Mouse (Mus musculus) liver, embryonic 14.5 days (tissue): ENCODE data around the gene Urad. TPM values are rescaled to one million over a fixed set of nuclear protein-coding genes. Genes with fewer than 3 reads are reported as not detected.

ENCODE experiments used
- ATAC-seq: fragments of 200-750 bp; cut with Nextera tagmentation; 2 replicates; pipeline ENCODE4 v1.8.0; 2017; ENCODE audit warnings: moderate number of reproducible peaks, mild to moderate bottlenecking, moderate library complexity; ENCODE audit not compliant: insufficient read depth
- DNase-seq, 3 experiments: peaks; one replicate each; pipeline ENCODE4 v3.0.0-alpha.2; 2012 to 2013; ENCODE audit warnings: low read depth in 3 of 3, low spot score in 3 of 3
- H3K27ac ChIP-seq: fragments of 300-500 bp; sonication (generic); 2 replicates; pipeline ENCODE4 v1.5.1; 2014; ENCODE audit warnings: moderate library complexity, mild to moderate bottlenecking, control low read depth, inconsistent platforms
- H3K27me3 ChIP-seq: fragments of 300-500 bp; sonication (generic); 2 replicates; pipeline ENCODE4 v1.6.1; 2014; ENCODE audit warnings: mild to moderate bottlenecking, low read length, moderate library complexity; ENCODE audit not compliant: control insufficient read depth, insufficient read depth
- H3K36me3 ChIP-seq: fragments of 300-500 bp; sonication (generic); replicated peaks from 2 replicates; pipeline ENCODE4 v1.6.1; 2014; ENCODE audit warnings: low read depth; ENCODE audit not compliant: control insufficient read depth, insufficient read depth
- H3K4me1 ChIP-seq, 2 experiments: fragments of 200-500 bp in 1 of 2; fragments of 300-500 bp in 1 of 2; sonication (generic) in 1 of 2; replicated peaks; 2 replicates each; pipeline ENCODE4 v1.6.1; 2012 to 2014; ENCODE audit warnings: antibody characterized with exemption in 1 of 2, inconsistent platforms in 1 of 2, low read length in 1 of 2; ENCODE audit not compliant: control insufficient read depth in 2 of 2, insufficient read depth in 2 of 2
- H3K4me2 ChIP-seq: fragments of 300-500 bp; sonication (generic); 2 replicates; pipeline ENCODE4 v1.6.1; 2014; ENCODE audit warnings: low read depth, mild to moderate bottlenecking, control low read depth, moderate library complexity
- H3K4me3 ChIP-seq, 2 experiments: fragments of 200-500 bp in 1 of 2; fragments of 300-500 bp in 1 of 2; sonication (generic) in 1 of 2; 2 replicates each; pipeline ENCODE4 v1.5.1; 2012 to 2014; ENCODE audit warnings: low read depth in 2 of 2, low read length in 2 of 2, mild to moderate bottlenecking in 2 of 2, control low read depth in 1 of 2, inconsistent platforms in 1 of 2, moderate library complexity in 1 of 2; ENCODE audit not compliant: insufficient read depth in 1 of 2
- H3K9ac ChIP-seq: fragments of 300-500 bp; sonication (generic); replicated peaks from 2 replicates; pipeline ENCODE4 v1.6.1; 2014; ENCODE audit warnings: mild to moderate bottlenecking, control low read depth, moderate library complexity
- H3K9me3 ChIP-seq: fragments of 300-500 bp; sonication (generic); 2 replicates; pipeline ENCODE4 v1.6.1; 2016; ENCODE audit warnings: low read length, mixed read lengths; ENCODE audit not compliant: control insufficient read depth
- CTCF ChIP-seq: IDR thresholded peaks from 2 replicates; pipeline ENCODE4 v1.5.1; 2016; ENCODE audit warnings: antibody characterized with exemption, low read depth, control low read depth
- EP300 ChIP-seq: IDR thresholded peaks from 2 replicates; pipeline ENCODE4 v1.6.1; 2016; ENCODE audit warnings: antibody characterized with exemption, low read depth
- WGBS: fragments of 180-500 bp; shearing (Covaris S2); extraction: QIAGEN DNeasy Blood & Tissue Kit; methylation state at CpG from one replicate; pipeline ENCODE4 v1.1.7; 2014; ENCODE audit not compliant: insufficient replicate concordance; 5-methylcytosine and 5-hydroxymethylcytosine counted together
- polyA plus RNA-seq, 2 experiments: library from polyadenylated mRNA; depleted of rRNA in 1 of 2; stranded (reverse) in 1 of 2; unstranded in 1 of 2; fragments of >200 nt; fragmentation: Nextera tagmentation in 1 of 2; extraction: Ambion mirVana in 1 of 2; gene quantifications; 2 replicates each; pipeline versions ENCODE4 v1.2.1 to v1.2.3; 2012 to 2014

The Urad gene
- polyA plus RNA-seq, 2 experiments = 0.30 to 1.1 TPM

DNA sequence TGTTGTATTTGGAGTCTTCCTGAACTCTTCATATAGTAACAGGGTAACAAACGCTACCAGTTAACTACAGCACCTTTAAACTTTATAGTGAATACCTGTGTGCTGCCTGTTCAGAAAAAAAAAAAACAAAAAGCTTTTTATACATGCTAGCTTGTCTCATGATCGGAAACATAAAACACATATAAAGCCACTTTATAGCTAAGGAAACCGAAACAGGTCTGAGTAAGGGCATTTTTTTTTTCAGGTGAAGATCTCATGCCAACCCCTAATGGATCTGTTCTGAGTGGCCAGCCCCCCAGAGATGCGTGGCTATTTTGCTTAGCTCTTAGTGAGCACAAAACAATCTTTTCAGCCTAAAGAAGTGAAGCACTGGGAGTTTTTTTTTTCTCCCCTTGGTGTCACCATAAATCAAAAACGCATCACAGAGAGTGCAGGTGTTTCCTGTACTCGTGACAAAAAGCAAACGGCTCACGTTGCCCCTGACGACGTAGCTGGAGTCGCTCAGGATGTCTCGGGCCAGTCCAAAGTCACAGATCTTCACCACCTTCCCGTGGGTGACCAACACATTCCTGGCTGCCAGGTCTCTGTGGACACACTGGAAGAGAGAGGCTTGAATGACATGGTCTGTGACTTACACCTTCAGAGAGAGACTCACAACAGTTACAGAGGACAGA lies 18.6 kb upstream of the Urad start:
- WGBS = 21% methylated on average over 13 of the region's 13 CpGs
- no peak overlapping the region for H3K27ac ChIP-seq
- no peak for DNase-seq

DNA sequence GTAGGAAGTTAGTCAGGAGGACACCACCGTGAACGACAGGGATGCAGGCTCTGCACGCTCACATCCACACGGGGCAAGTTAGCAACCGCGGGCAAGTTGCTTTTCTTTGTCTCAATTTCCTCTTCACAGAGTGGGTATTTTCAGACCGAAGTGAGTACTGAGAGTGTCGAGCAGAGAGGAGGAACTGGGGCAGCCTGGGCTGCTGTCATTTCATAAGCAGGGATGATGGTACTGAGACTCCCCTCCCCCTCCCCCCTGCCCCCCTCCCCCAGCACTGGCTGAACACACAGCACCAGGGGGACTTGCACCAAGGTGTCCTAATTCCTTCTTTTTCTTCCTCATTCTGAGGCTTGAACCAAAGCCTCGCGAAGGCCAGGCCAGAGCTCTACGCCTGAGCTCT lies 17.3 kb upstream of the Urad start:
- DNase-seq (no peak), ATAC-seq (no peak)
- Histone ChIP-seq H3K9ac (no peak overlapping the region), H3K27ac (no peak overlapping the region), H3K4me2 (no peak overlapping the region), H3K4me1 (no peaks in the 10 kb centered on the region), H3K36me3 (no peaks in the 10 kb centered on the region), H3K9me3 (no peaks in the 10 kb centered on the region), H3K4me3 (no peak overlapping the region), H3K27me3 (no peaks in the 10 kb centered on the region)
- 20% methylated on average over 11 of the region's 11 CpGs for WGBS
- no peak for TF ChIP-seq EP300
- no peak for TF ChIP-seq CTCF

More for the DNA sequence above, 18.6 kb upstream of the Urad start:
- Histone ChIP-seq H3K27me3 (no peaks in the 10 kb centered on the region), H3K36me3 (no peaks in the 10 kb centered on the region), H3K9me3 (no peaks in the 10 kb centered on the region), H3K4me3 (no peak overlapping the region), H3K4me2 (no peak overlapping the region), H3K9ac (no peak overlapping the region), H3K4me1 (no peaks in the 10 kb centered on the region)
- TF ChIP-seq EP300 = no peak
- no peak for ATAC-seq

DNA sequence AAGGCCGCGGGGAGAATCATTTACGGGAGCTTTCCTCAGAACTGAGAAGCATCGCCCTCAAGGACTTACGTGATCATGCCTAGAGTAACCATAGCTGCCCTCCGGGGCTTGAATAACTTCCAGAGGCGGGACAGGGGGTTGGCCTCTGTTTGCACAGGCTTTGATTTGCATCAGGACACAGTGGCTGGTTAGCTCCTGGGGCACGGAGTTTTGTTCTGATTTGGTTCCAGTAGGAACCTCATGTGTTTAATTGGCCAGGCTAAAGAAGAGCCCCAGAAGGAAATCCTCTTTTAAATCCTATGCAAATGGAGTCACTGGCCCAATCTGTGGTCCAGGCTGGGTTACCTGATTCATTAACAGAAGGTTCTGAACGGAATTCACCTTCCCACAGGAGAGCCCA lies 16.7 kb upstream of the Urad start:
- Histone ChIP-seq H3K9me3 (no peaks in the 10 kb centered on the region), H3K27ac (no peak overlapping the region), H3K9ac (no peak overlapping the region), H3K4me2 (no peak overlapping the region), H3K36me3 (no peaks in the 10 kb centered on the region), H3K4me3 (no peak overlapping the region), H3K4me1 (no peaks in the 10 kb centered on the region), H3K27me3 (no peaks in the 10 kb centered on the region)
- 56% methylated on average over 9 of the region's 9 CpGs for WGBS
- ATAC-seq (no peak), DNase-seq (no peak)
- TF ChIP-seq CTCF (no peak), EP300 (no peak)

DNA sequence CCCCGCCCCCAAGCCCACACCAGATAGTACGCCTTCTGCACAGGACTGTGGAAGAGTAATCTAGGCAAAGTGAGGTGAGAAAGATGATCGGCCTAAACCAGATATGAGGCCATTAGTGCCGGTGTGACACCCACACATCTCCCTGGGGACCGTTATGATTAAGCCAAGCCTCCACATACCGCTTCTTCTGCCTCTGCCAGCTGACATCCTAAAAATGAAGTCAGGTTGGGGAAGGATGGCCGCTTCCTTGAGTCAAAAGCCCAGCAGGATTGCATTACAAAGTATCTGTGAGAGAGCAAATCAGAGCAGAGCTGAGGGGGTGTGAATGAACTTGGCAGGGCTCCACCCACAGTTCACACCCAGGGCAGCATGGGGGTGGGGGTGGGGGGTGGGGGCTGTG lies 10.5 kb upstream of the Urad start:
- TF ChIP-seq CTCF (no peak), EP300 (no peak)
- H3K36me3 ChIP-seq = no peaks in the 10 kb centered on the region
- 44% methylated on average over 7 of the region's 7 CpGs for WGBS
- no peak overlapping the region for H3K27ac ChIP-seq
- no peaks in the 10 kb centered on the region for H3K4me1 ChIP-seq
- H3K27me3 ChIP-seq = no peaks in the 10 kb centered on the region
- no peaks in the 10 kb centered on the region for H3K9me3 ChIP-seq
- H3K4me2 ChIP-seq = no peak overlapping the region
- no peak overlapping the region for H3K4me3 ChIP-seq
- DNase-seq (no peak), ATAC-seq (no peak)
- H3K9ac ChIP-seq = no peak overlapping the region

DNA sequence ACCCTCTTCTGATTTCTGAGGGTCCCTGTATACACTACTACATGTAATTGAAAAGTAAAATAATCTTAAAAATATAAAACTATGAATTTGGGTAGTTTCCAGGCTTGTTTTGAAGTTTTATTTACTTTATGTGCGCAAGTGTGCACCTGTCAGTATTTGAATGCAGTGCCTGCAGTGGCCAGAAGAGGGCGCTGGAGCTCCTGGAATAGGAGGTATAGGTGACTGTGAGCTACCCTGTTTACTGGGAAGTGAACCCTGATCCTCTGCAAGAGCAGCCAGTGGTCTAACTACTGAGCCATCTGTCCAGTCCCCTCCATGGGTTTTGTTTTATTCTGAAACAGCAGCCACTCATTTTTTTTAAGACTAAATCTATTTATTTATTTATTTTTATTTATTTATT lies 9.3 kb upstream of the Urad start:
- ATAC-seq = no peak

More for the DNA sequence above, 9.3 kb upstream of the Urad start:
- H3K27ac ChIP-seq = no peak overlapping the region
- 36% methylated on average over 2 of the region's 2 CpGs for WGBS
- no peaks in the 10 kb centered on the region for H3K36me3 ChIP-seq
- no peak overlapping the region for H3K4me3 ChIP-seq
- peak in 2 of 3 experiments; percentile 33 to 37 for DNase-seq
- H3K27me3 ChIP-seq = no peaks in the 10 kb centered on the region
- no peaks in the 10 kb centered on the region for H3K9me3 ChIP-seq
- TF ChIP-seq EP300 (no peak), CTCF (peak; percentile 85)
- H3K4me2 ChIP-seq = no peak overlapping the region
- H3K4me1 ChIP-seq = no peaks in the 10 kb centered on the region
- no peak overlapping the region for H3K9ac ChIP-seq
